Mouse (Mus musculus) liver, embryonic 16.5 days (tissue): ENCODE measurements at regions not wholly inside any gene's neighbourhood (a gene's known extent, or its start where the extent isn't known, plus 50 kb on each side); places are given as distances from the start of the nearest gene placed in this dataset.

Experiments
- ATAC-seq: fragments of 200-750 bp; cut with Nextera tagmentation; 2 replicates; pipeline ENCODE4 v1.8.0; 2017; ENCODE audit warnings: low read depth, mild to moderate bottlenecking, moderate number of reproducible peaks, moderate library complexity
- H3K27ac ChIP-seq: fragments of 300-500 bp; sonication (generic); 2 replicates; pipeline ENCODE4 v1.5.1; 2014; ENCODE audit warnings: mild to moderate bottlenecking, low read length
- H3K27me3 ChIP-seq: fragments of 300-500 bp; sonication (generic); 2 replicates; pipeline ENCODE4 v1.6.1; 2014; ENCODE audit warnings: low read depth, low read length, mixed read lengths; ENCODE audit not compliant: control insufficient read depth, insufficient read depth
- H3K36me3 ChIP-seq: fragments of 300-500 bp; sonication (generic); 2 replicates; pipeline ENCODE4 v1.6.1; 2014; ENCODE audit warnings: mild to moderate bottlenecking; ENCODE audit not compliant: control insufficient read depth, insufficient read depth
- H3K4me1 ChIP-seq: fragments of 300-500 bp; sonication (generic); 2 replicates; pipeline ENCODE4 v1.6.1; 2014; ENCODE audit warnings: low read depth, low read length, mixed read lengths; ENCODE audit not compliant: control insufficient read depth
- H3K4me2 ChIP-seq: fragments of 300-500 bp; sonication (generic); 2 replicates; pipeline ENCODE4 v1.6.1; 2014; ENCODE audit warnings: low read depth, low read length, mixed read lengths
- H3K4me3 ChIP-seq: fragments of 300-500 bp; sonication (generic); 2 replicates; pipeline ENCODE4 v1.5.1; 2014; ENCODE audit warnings: low read depth, mild to moderate bottlenecking, low read length
- H3K9ac ChIP-seq: fragments of 300-500 bp; sonication (generic); 2 replicates; pipeline ENCODE4 v1.6.1; 2014; ENCODE audit warnings: low read depth, low read length
- H3K9me3 ChIP-seq: fragments of 300-500 bp; sonication (generic); replicated peaks from 2 replicates; pipeline ENCODE4 v1.6.1; 2016; ENCODE audit warnings: low read length; ENCODE audit not compliant: control insufficient read depth
- WGBS: fragments of 180-500 bp; shearing (Covaris S2); extraction: QIAGEN DNeasy Blood & Tissue Kit; methylation state at CpG from one replicate; pipeline ENCODE4 v1.1.7; 2014; ENCODE audit not compliant: insufficient replicate concordance; 5-methylcytosine and 5-hydroxymethylcytosine counted together

- 6% methylated on average over 9 of the region's 9 CpGs for whole genome bisulfite sequencing
- Histone ChIP-seq H3K4me3 (no peak overlapping the region), H3K9ac (no peak overlapping the region), H3K9me3 (no peaks in the 10 kb centered on the region), H3K27ac (no peak overlapping the region), H3K4me1 (no peaks in the 10 kb centered on the region), H3K4me2 (peak overlapping the region; percentile 65), H3K27me3 (peaks cover 12% of the 10 kb centered on the region), H3K36me3 (no peaks in the 10 kb centered on the region)
- peak; percentile 53 for ATAC-seq
Observed at GRCm38 (mm10) chr14:60486278-60486935, 113.3 kb downstream of the Amer2 start.

- no peaks in the 10 kb centered on the region for H3K36me3 ChIP-seq
- no peak overlapping the region for H3K9ac ChIP-seq
- H3K9me3 ChIP-seq, result no peaks in the 10 kb centered on the region
- H3K27me3 ChIP-seq, result peaks cover 12% of the 10 kb centered on the region
- no peak for ATAC-seq
- 52% methylated on average over 4 of the region's 4 CpGs for WGBS
- H3K4me2 ChIP-seq, result no peak overlapping the region
- H3K4me3 ChIP-seq, result no peak overlapping the region
- H3K4me1 ChIP-seq, result no peaks in the 10 kb centered on the region
- H3K27ac ChIP-seq, result no peak overlapping the region
Observed at GRCm38 (mm10) chr14:60489111-60489510, 116.1 kb downstream of the Amer2 start.

GRCm38 (mm10) chr14:60490886-60491285 lies 117.8 kb downstream of the Amer2 start:
- H3K27me3 ChIP-seq, result peaks cover 1% of the 10 kb centered on the region
- no peak overlapping the region for H3K4me2 ChIP-seq
- WGBS, result 61% methylated on average over 2 of the region's 2 CpGs
- ATAC-seq, result no peak
- no peaks in the 10 kb centered on the region for H3K36me3 ChIP-seq
- no peaks in the 10 kb centered on the region for H3K9me3 ChIP-seq
- no peak overlapping the region for H3K4me3 ChIP-seq
- H3K9ac ChIP-seq, result no peak overlapping the region
- no peak overlapping the region for H3K27ac ChIP-seq
- no peaks in the 10 kb centered on the region for H3K4me1 ChIP-seq

GRCm38 (mm10) chr14:60495441-60495840 lies 122.4 kb downstream of the Amer2 start:
- H3K4me2 ChIP-seq, result no peak overlapping the region
- H3K4me1 ChIP-seq, result no peaks in the 10 kb centered on the region
- H3K27me3 ChIP-seq, result no peaks in the 10 kb centered on the region
- no peaks in the 10 kb centered on the region for H3K9me3 ChIP-seq
- H3K4me3 ChIP-seq, result no peak overlapping the region
- ATAC-seq, result no peak
- no peak overlapping the region for H3K9ac ChIP-seq
- H3K27ac ChIP-seq, result no peak overlapping the region
- WGBS, result 68% methylated on average over 5 of the region's 5 CpGs
- H3K36me3 ChIP-seq, result no peaks in the 10 kb centered on the region

GRCm38 (mm10) chr14:60502552-60502951 lies 129.5 kb downstream of the Amer2 start:
- Histone ChIP-seq H3K36me3 (no peaks in the 10 kb centered on the region), H3K4me3 (no peak overlapping the region), H3K4me1 (no peaks in the 10 kb centered on the region), H3K4me2 (no peak overlapping the region), H3K27ac (no peak overlapping the region), H3K27me3 (no peaks in the 10 kb centered on the region), H3K9ac (no peak overlapping the region), H3K9me3 (no peaks in the 10 kb centered on the region)
- ATAC-seq, result no peak
- 54% methylated on average over 6 of the region's 6 CpGs for WGBS

GRCm38 (mm10) chr14:60505066-60505465 lies 128.7 kb upstream of the Spata13 start:
- WGBS, result 59% methylated on average over 6 of the region's 6 CpGs
- Histone ChIP-seq H3K36me3 (no peaks in the 10 kb centered on the region), H3K9ac (no peak overlapping the region), H3K27me3 (no peaks in the 10 kb centered on the region), H3K27ac (no peak overlapping the region), H3K4me3 (no peak overlapping the region), H3K4me2 (no peak overlapping the region), H3K9me3 (no peaks in the 10 kb centered on the region), H3K4me1 (no peaks in the 10 kb centered on the region)
- ATAC-seq, result no peak

- WGBS, result 61% methylated on average over 12 of the region's 12 CpGs
- Histone ChIP-seq H3K4me1 (no peaks in the 10 kb centered on the region), H3K27ac (no peak overlapping the region), H3K9me3 (no peaks in the 10 kb centered on the region), H3K4me3 (no peak overlapping the region), H3K36me3 (no peaks in the 10 kb centered on the region), H3K4me2 (no peak overlapping the region), H3K9ac (no peak overlapping the region), H3K27me3 (no peaks in the 10 kb centered on the region)
- no peak for ATAC-seq
Observed at GRCm38 (mm10) chr14:60506296-60506695, 127.5 kb upstream of the Spata13 start.

- H3K36me3 ChIP-seq, result no peaks in the 10 kb centered on the region
- no peaks in the 10 kb centered on the region for H3K4me1 ChIP-seq
- WGBS, result 23% methylated on average over 8 of the region's 8 CpGs
- H3K4me2 ChIP-seq, result no peak overlapping the region
- no peak for ATAC-seq
- no peak overlapping the region for H3K27ac ChIP-seq
- H3K9me3 ChIP-seq, result no peaks in the 10 kb centered on the region
- H3K27me3 ChIP-seq, result no peaks in the 10 kb centered on the region
- no peak overlapping the region for H3K9ac ChIP-seq
- no peak overlapping the region for H3K4me3 ChIP-seq
Observed at GRCm38 (mm10) chr14:60513560-60513959, 120.2 kb upstream of the Spata13 start.

GRCm38 (mm10) chr14:60515094-60515786 lies 118.6 kb upstream of the Spata13 start:
- Histone ChIP-seq H3K4me1 (no peaks in the 10 kb centered on the region), H3K27me3 (no peaks in the 10 kb centered on the region), H3K4me2 (no peak overlapping the region), H3K9me3 (no peaks in the 10 kb centered on the region), H3K4me3 (no peak overlapping the region), H3K36me3 (no peaks in the 10 kb centered on the region), H3K27ac (no peak overlapping the region), H3K9ac (no peak overlapping the region)
- WGBS, result 69% methylated on average over 12 of the region's 12 CpGs
- no peak for ATAC-seq
